Mouse (Mus musculus): ENCODE measurements at regions not wholly inside any gene's neighbourhood (a gene's known extent, or its start where the extent isn't known, plus 50 kb on each side); places are given as distances from the start of the nearest gene placed in this dataset.
A peak's percentile ranks its signal among the peaks of the same experiment; 100 is the strongest.

DNA sequence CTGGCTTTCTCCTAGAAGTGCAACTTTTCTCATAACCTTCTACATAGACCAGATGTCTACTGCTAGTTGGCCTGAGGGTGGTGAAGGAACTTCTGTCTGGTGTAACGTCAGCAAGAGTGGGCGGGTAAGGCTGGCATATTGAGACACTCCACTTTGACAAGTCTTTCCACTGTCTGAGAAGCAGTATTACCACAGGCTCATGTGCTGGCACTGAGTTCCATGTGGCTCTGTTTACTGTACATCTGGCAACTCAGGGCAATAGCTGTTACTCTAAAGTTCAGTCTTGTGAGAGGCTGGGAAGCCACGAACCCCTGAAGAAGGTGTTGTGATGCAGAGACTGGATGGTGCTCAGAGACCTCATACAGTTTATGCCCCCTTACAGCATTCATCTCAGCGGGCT is 230.7 kb upstream of the Tbx18 start:
- no peak for DNase-seq (ENCODE audit: low read depth, low spot score)

DNA sequence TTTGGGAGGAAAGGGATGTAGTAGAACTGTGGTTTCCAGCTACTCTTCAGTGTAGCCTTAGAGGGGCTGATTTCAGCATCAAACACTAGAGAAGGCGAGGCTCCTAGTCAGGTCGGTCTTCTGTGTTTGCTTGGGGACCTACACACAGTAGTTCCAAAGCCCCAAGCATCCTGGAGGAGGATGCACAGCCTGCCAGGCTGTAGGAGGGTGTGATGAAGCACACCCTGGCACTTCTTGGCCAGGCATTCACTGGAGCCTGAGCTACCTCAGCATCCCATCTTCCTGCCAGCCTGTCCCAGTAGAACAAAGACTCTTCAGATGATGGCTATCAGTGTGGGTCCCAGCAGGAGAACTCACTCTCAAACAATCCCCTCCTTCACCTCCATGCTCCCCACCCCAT is 233.4 kb upstream of the Tbx18 start:
- DNase-seq (ENCODE audit: low read depth, low spot score), result peak; percentile 6

DNA sequence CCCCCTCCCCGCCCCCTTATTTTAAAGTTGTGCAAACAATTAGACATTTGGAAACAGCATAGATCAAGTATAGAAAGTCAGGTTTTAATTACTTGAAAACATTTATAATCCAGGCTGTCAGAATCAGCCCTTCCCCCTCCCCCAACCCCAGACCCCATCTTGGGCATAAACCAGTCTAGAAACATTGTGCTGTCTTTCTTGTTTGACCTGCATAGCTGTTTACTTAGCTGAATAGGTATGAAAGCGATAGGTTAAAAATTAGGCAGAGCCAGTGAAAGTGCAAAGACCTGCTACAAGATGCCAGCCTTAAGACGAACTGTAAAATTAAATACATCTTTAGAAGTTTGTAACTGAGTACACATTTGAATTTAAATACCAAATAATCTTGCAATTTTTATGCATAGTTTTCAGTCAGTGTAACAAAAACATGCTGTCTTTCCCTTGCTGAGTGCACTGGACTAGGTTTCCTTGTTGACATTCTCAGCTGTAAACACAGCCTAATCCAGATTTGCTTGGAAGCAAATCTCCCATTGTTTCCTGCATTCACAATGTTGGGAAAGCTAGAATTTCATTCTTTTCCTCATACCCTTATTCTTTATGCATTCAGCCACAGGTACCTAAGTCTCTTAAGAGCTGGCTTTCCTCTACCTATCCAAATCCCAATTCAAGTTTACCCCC is 234.2 kb upstream of the Tbx18 start:
- no peak for DNase-seq (ENCODE audit: low read depth, low spot score)

DNA sequence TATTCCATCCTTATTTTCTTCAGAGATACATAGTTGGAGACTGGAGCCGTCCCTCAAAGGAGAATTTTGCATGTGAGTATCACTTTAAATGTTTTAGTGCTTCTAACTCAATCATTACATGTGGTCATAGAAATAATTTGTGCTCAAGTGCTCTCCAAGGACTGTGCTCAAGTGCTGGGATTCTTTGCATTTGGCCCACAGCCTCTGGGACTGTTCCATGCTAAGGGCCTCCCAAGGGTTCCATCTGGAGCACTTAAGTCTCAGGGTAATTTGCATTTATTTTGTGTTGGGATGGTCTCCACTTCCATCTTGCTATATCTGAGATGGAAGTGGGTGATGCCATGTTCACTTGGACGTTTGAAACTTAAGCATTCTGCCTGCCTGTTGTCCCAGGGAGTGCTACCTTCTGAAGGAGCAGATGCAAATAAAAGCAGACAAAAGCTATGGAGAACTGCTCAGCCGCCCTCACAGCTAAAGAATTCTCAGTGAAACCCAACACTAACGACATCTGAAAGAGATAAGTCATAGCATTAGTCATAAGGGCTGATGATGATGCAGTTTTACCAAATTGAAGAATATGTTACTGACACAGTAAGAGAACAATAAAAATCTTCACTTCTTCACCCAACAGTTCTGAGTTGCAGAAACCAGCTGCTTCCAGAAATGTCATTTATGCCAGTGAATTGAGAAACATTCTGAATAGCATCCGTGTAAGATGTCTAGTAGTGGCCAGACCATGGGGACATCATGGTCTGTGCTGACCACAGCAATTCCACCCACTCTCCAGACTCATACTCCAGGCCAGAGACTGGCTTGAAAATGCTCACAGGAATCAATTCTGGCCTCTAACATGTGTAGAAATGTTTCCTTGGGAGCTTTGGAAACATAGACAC is 237.4 kb upstream of the Tbx18 start:
- no peak for DNase-seq (ENCODE audit: low read depth, low spot score)

DNA sequence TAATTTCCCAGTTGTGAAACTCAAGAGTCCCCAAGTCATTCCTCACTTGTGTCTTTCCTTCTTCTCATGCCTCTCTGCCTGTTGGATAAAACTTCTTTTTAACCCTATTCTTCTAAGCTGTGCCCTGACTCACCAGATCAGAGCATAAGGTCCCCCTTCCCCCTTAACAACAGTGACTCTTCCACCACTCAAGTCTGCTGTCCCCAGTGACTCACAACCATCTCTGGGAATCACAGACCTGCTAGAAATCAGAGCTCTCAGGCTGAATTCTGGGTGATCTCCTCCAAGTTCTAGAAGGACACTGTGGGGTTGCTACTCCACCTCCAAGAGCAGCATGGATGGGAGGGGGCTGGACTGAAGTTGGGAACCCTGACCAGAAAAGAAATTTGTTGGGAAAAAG is 239.5 kb upstream of the Tbx18 start:
- no peak for DNase-seq (ENCODE audit: low read depth, low spot score)

DNA sequence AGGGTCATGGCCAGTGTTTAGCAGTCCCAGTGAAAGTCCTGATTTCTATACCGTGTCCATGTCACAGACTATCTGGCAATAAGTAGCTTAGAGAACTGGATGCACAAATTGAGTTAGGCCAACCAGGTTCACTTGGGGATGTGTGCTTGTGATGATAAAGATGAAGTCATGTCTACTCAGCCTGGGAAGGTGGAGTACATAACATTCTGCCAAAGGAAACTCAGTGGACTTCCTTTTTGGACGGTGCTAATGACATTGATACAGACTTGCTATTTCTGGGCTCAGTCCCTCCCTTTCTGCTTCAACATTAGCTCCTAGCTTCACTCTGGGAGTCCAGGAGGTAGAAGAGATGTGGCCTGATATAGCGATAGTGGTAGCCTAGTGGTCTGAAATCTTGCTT is 240.7 kb upstream of the Tbx18 start:
- DNase-seq (ENCODE audit: low read depth, low spot score), result no peak

DNA sequence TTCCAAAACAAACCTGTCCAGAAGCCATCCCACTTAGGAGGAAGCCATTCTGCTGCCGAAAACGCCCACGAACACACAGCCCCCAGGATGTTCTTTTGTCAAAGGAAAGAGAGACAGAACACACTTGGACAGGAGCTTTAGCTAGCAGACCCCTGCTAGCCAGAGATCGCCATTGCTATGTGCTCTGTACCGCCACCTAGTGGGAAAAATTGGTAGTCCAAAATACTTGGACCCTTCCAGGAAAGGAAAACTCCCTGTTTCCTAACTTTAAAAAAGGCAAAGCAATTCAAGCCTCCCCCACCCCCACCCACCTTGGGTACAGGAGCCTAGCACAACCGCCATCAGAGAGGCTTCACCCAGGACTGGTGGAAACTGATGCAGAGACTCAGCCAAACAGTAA is 242.5 kb upstream of the Tbx18 start:
- no peak for DNase-seq (ENCODE audit: low read depth, low spot score)

DNA sequence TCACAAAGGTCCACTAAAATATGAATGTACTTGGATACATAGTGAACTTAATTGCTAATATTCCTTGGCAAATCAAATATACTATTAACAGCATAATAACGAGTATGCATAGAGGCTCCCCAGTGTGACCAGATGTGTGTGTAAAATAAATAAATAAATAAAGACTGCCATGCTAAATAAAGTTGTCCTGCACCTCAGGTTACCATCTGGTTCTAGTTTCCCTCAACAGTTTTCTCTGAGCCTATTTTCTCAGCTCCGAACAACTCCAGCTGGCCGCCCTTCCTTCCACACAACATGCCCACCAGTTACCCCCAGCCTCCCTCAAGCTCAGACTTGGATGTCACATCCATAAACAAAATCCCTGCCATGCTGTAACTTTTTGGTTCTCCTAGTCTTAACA is 253.8 kb upstream of the Tbx18 start:
- DNase-seq (ENCODE audit: low read depth, low spot score), result no peak

DNA sequence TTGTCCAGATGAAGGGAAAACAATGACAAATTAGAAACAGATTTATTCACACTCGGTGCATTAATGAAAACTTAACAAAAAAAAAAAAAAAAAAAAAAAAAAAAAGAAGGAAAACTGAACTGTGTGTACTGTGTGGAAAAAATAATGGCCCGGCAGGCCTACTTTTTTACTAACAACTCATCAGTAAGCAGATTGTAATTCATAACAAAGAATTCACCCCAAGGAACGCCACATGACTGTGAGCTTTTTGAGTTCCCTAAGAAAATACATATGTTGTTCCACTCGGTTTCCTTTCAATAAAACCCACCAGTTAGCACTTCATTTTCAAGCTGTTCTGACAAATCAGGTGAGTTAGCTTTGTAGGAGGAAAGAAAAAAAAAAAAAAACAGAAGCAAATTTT is 254.4 kb upstream of the Tbx18 start:
- no peak for DNase-seq (ENCODE audit: low read depth, low spot score)

DNA sequence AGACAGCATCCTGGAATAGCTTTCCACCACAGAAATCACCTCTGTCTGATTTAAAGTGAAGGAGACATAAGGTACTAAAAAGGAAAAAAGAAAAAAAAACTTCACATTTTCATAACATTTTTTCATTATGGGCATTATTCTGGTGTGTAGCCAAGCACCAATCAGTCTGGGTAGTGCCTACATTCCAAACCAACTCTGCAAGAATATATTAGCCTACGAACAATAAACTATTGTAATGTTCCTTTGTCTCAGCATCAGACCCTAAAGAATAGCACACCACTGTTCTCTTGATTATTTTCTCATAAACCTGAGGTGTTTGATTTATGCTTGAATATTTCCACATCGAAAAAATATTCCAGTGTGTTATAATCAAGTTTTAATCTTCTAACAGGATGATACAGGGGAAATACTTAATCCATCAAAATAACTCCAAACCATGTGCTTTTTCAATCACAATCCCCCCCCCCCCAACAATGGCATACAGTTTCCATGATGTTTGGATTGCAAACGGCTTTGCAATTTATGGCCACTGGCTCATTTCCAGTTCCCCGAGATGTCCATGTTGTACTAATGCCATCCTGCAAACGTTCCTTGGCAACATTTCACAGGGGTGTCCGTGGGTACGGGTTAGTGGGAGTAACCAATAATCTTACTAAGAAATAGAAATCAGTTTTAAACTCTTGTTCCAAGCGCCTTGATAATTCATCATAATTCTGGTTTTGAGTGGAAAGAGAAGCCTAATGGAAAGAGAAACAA is 275.1 kb upstream of the Tbx18 start:
- DNase-seq (ENCODE audit: low read depth, low spot score), result no peak

DNA sequence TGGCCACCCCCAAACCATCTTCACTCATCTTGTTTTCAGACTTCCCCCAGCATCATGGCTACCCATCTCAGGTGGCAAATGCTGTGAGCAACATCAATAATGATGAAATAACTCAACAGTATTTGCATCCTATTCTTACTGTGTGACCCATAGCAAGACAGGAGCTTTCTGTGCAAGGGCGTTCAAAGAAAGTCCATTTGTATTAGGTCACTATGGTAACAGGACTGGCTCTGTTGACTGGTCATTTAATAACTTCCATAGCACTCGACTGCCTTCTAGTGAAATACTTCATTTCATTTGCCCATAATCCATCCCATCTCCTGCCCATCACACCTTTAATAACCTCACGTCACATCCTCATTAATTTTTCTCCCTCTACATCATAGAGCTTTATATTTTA is 292.7 kb upstream of the Tbx18 start:
- DNase-seq (ENCODE audit: low read depth, low spot score), result no peak

DNA sequence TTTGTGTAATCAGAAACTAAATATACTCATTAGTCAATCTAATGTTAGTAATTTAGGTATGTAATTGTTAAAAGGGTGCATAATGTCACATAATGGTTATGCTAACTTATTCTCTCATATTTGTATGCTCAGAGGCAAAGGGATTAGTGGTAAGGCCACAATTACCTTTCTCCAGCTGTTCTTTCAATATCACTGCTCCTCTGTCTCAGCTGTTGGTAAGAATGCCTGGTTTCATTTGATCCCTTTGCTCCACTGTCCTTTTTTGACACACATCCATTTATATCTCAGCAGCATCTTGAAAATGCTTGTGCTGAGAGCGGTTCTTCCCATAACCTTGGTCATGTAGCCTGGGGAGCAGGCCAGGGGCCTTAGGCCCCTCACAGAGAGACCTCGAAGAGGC is 294.9 kb upstream of the Tbx18 start:
- DNase-seq (ENCODE audit: low read depth, low spot score), result no peak

DNA sequence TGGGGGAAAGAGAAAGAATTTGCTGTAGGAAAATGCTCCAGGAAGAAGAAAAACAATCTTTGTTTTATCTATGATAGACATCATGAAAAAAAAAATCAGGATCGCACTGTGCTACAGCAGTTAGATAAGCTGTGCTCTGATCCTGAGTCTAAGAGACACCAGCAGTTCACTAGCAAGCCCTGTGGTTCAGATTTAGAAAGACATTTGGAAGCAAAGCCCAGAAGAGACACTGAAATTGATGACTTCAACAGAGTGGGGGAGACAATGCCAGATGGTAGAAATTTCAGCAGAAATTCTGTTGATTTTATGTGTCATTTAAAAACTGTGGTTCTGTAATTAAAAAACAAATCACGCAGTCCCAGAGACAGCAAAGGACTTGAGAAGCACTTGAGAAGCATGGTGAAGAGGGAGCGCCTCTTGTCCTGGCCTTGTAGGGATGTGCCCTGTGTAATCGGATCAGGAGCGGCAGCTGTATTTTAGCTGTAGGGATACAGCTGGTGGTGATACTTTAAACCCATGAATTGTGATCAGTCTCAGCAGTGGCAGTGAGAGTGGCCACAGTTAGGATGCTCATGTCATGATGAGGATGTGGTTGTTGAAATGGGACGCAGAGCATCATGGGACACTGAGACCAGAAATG is 296.4 kb upstream of the Nt5e start:
- DNase-seq (ENCODE audit: low read depth, low spot score), result peak; percentile 55

DNA sequence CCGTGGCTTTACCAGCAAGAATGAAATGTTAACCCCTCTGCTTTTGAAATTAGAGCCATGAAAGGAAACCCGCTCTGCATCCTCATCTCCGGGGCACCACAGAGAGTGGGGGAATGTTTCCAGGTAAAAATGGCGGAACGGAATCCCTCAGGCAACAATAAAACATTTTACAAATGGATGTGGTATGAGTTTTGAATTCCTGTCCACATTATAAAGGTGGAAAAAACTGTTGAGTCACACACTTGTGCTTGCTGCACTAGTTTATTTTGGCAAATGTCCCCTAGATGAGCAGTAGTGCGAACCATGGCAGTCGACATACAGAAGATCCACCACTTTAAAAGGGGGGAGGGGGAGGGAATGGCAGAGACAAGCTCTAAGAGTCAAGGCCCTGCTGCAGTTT is 289.4 kb upstream of the Nt5e start:
- DNase-seq (ENCODE audit: low read depth, low spot score), result no peak

DNA sequence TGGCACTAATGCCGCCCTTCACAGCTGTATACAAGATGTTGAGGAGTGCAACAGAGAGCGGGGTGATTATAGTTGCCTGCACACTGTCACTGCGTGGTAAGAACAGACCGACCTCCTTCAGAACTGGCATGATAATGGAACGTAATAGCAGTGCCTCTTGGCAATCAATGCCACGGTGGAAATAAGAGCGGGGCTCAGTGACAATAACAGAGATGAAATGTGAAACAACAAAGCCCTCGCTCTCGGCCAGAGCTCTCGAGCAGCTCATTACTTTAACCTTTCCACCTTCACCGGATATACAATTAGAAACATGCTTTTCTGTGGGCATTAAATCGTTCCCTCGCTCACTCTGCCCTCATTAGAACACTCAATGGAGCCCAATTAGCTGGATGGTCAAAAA is 277.7 kb upstream of the Nt5e start:
- no peak for DNase-seq (ENCODE audit: low read depth, low spot score)

DNA sequence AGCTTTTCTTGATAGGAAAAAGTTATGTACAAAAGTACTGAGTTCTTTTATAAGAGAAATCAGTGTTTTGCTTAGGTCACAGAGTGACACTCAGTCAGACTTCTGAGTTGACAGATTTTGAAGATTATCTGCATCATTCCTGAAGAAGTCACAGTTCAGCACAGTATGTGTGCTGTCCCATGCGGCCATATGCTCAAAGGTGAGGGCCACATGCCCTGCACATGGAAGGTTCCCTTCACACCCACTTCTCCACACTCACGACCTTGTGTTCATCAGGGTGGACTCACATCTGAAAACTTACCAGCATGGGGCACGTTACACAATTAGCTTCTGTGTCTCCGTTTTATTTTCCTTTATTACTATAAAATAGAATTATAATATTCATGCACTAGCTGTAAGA is 277.2 kb upstream of the Nt5e start:
- no peak for DNase-seq (ENCODE audit: low read depth, low spot score)

DNA sequence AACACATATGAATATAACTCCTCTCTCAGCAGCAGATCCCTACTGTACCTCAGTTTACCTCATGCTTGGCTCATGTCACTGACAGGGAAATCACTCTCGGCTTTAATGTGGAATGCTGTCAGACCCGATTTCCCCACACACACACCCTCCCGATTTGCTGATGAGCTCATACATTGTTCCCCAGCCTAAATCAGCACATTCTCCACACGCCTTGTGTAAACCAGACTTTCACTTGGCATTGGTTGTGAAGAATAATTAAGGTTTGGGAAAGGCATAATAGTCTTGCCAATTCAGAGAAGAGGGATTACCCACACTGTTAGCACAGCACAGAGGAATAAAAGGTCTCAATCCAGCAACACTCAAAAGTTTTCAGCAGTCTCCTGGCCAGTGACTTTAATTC is 268.4 kb upstream of the Nt5e start:
- peak; percentile 2 for DNase-seq (ENCODE audit: low read depth, low spot score)

DNA sequence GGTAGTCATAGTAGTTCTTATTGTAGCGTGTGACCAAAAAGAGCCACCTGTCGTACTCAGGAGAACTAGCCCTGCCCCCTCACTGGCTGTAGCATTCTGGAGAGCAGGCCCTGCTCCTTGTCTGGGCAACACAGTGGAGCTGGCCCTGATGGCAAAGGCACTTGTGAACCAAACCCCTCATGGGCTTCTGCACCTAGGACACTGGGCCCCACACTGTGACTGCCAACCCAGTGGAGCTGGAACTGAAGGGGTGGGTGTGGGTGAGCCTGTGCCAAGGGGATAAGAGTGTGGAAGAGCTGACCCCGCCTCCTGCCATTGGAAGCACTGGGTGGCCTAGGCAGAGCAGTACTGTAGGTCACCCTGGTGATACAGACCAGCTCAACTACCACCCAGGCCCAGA is 268.0 kb upstream of the Nt5e start:
- DNase-seq (ENCODE audit: low read depth, low spot score), result no peak

DNA sequence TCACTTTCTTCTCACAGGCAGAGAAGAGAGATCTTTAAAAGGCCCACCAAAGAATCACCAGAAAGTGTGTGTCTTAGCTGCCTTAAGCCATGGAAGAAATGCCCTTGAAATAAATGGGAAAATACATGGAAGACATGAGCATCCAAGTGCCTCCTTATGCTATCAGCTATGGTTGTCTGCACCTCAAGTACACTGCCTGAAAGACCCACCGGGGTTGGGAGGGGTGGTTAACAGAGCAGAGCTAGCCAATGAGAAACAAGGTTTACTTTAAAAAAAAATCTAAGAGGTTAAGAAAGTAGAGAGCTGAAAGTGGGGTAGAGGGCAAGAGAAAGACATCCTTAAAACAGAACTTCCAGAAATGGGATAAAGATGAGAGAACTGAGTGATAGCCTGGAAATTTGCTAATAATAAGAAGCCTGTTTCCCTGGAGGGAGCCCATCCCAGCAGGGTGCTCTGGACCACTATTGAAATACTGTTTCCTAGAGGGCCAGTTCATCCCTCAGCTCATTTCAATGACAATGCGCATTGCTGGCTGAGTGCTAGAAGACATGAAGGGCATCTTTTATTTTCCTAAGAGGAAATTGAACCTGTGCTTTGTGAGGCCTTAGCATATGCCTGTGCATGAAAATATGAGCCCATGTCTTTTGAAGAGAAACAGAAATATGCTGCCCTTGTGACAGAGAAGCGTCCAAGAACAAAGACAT is 262.9 kb upstream of the Nt5e start:
- DNase-seq (ENCODE audit: low read depth, low spot score), result no peak

DNA sequence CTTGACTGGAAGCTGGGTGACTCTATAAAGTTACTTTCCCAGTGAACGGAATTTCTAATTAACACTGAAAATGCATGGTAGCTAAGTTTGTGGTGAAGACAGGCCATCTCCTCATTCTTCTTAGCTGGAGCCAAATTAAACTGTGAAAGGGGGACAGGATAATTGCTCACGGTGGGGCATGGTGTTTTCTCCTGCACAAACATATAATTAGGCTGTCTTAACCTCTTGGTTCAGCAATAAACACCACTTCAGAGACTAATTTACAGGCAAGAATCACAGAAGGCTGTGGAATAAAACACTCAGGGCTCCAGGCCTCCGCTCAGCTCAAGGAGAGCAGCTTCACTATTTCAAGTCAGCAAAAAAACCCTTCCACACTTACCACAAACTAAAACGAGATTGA is 261.9 kb upstream of the Nt5e start:
- DNase-seq (ENCODE audit: low read depth, low spot score), result peak; percentile 63

DNA sequence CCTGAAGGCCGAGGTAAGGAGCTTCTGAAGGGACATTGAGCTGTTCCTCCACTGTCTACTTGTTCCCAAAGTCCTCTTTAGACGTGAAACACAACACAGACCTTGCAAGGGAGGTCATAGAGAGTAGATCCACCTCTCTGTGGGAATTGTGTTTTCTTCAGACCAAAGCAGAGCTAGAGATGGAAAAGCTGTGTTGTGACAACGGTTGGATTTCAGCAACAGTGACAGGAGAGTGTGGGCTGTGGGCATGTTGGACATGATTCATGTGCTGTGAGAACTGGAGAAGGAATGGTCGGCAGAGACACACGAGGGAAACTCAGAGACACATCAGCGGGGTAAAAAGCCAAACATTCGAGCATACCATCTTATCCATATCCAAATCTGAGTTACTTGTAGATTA is 261.2 kb upstream of the Nt5e start:
- DNase-seq (ENCODE audit: low read depth, low spot score), result no peak

DNA sequence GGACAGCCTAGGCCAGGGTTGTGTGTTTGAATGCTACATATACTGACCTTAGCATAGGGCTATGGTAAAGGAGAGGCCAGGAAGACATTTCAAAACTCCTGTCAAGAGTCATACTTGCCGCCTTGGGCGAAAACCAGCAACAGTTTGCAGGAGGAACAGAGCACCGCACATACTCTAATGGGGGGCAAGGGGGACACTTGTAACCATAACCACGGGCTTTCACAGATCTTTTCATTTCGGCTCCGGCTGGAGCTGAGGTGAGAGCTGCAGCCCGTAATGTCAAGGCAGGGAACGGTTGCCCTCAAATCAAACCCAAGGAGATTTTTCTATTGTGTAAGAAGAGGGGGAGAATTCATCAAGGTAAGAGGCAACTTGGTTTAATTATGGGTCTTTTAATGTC is 258.7 kb upstream of the Nt5e start:
- DNase-seq (ENCODE audit: low read depth, low spot score), result no peak

Data from brain, adult 2 months (tissue).